Mouse (Mus musculus) left cerebral cortex, adult 6 months (tissue): Measurements from ENCODE around the gene Rimkla. TPM values are rescaled to one million over a fixed set of nuclear protein-coding genes. Genes with fewer than 3 reads are reported as not detected.

Experiments used
- long read RNA-seq, 2 experiments: library from polyadenylated mRNA; unstranded; transcript quantifications; one replicate each; pipeline ENCODE4 v2.0.0; 2019 to 2020
- polyA plus RNA-seq: library from polyadenylated mRNA; unstranded; fragments of <200 nt; fragmentation: Nextera tagmentation; gene quantifications from 2 replicates; pipeline ENCODE4 v1.2.3, GENCODE M21; 2021

Rimkla gene
- polyA plus RNA-seq: 4.6 and 5.7 TPM in 2 replicates
- long read RNA-seq, experiment 1, full-length matches to known transcripts: 14 of 23 reads
- long read RNA-seq, experiment 1, partial matches to known transcripts: 0 of 23 reads
- long read RNA-seq, experiment 1, other reads (novel, unspliced or antisense): 9 of 23 reads
- long read RNA-seq, experiment 2, full-length matches to known transcripts: 3 of 10 reads
- long read RNA-seq, experiment 2, partial matches to known transcripts: 7 of 10 reads
- long read RNA-seq, experiment 2, other reads (novel, unspliced or antisense): 0 of 10 reads

DNA sequence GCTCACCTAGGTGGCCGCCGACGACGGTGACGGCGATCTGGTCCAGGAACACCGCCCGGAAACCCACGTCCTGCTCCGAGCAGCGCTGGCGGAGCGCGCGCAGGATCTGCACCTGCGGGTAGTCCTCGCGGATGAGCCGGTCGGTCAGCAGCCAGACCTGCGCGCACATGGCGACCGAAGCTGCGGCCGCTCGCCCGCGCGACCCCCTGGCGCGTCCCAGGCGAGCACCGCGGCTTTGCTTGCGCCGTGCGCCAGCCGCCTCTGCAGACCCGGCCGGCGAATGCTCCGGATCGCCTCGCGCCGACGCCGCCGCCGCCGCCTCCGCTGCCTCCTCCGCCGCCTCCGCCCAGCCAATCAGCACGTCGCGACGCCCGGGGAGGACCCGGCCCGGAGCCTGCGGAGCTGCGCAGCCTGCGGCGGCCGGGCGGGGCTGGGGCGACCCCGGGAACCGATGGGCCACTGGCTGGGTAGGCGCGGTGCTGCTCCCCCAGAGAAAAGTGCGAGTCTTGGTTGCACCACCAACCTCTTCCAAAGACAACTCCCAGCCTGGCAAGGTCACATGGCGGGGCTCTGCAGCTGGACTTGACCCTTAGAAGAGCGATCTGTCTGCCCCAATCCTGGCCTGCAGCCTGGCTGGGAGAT lies at the start of gene Rimkla:
Gene Rimkla, minus strand, starts transcription at position 338 of the 642 bp plus-strand sequence.

DNA sequence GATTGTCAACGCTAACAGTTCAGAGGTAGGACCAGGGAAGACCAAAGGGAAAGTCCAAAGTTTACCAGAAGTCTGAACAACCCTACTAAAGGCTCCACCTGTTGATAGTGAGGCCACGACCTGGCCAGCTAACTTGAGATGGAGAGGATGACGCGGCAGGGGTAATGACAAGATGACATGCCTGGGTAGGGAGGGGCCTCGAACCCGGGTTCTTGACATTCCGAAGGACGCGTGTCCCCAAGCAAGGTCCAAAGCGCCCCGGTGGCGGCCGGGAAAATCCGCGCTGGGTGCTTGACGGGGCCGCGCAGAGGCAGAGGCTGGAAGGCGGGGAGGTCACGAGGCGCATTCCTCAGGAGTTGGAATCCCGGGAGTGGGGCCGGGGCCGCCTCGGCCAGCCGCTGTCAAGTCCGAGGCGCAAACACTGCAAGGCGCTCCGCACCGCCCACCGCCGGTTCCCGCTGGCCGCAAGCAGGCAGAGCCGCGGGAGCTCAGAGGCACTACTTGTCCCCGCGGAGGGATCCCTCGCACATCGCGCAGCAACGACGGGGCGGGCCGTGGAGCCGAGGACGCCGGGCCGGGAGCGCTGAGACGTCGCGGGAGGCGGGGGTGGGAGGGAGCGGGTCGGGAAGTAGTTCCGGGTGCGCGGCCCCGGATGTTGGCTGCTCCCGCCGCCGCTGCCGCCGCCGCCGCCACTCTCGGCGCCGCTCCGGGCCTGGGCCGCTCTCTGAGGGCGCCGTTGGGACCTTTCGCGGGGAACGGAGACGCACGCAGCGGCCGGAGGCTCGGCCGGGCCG lies 46.8 kb upstream of the Rimkla start, which contains the start of gene Frg2f1:
Gene Frg2f1, minus strand, starts transcription at position 499 of the 794 bp plus-strand sequence.

DNA sequence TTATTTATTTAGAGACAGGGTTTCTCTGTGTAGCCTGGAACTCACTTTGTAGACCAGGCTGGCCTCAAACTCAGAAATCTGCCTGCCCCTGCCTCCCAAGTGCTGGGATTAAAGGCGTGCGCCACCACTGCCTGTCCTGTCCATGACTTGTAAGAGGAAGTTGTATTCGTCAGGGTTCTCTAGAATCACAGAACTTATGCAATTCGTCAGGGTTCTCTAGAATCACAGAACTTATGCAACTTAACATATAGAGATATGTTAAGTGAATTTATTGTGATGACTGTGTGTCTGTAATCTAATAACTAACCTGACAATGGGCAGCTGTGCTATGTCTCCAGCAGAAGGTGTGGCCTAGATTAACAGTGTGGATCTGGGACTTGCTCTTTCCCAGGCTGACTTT lies 44.2 kb upstream of the Rimkla start, which contains the start of gene Foxj3:
Gene Foxj3, plus strand, starts transcription at position 390 of the 400 bp plus-strand sequence.

DNA sequence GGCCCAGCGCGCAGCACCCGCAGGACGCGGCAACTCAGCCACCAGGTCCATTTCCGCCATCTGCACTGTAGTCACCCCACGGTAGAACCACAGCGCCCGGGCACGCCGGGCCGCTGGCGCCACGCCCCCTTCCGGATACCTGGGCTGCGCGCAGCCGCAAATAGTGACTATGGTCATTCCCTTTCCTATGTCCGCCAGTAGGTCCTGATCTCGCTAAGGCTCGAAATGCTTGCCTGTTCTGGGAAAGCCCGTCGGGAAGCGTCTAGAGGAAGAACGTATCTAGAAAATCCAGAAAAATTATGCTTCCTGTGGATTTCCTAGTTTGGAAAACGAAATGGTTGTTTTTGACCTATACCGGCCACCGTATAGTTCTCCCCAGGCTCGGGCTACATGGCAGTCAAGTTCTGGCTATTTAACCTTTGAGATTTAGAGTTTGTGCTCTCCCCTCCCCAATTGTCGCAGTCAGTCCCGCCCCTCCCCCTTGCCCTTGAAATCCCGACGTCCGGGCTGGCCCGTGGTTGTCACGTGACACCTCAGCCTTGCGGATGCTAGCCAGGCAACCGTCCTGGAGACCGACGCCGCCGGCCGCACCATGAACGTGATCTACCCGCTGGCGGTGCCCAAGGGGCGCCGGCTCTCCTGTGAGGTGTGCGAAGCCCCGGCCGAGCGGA lies 70.0 kb downstream of the Rimkla start, which contains the start of the genes Ppcs and Zmynd12:
Gene Ppcs, minus strand, starts transcription at position 127 of the 671 bp plus-strand sequence.
Gene Zmynd12, plus strand, starts transcription at position 521 of the 671 bp plus-strand sequence.

Other genes starting within 250 kb of the Rimkla start
- gene Cldn19, start 237.2 kb downstream of the Rimkla start, polyA plus RNA-seq: 0.29 TPM in 2 replicates
- gene Ybx1, start 198.0 kb downstream of the Rimkla start, polyA plus RNA-seq: 35.2 and 201 TPM in 2 replicates
- 32.2 and 40.0 TPM in 2 replicates for gene Ppih, start 172.1 kb downstream of the Rimkla start, polyA plus RNA-seq
- 9.3 and 9.8 TPM in 2 replicates for gene Ccdc30, start 77.1 kb downstream of the Rimkla start, polyA plus RNA-seq
- 13.6 and 18.8 TPM in 2 replicates for gene Ppcs, start 70.2 kb downstream of the Rimkla start, polyA plus RNA-seq
- 0.50 TPM in 1 of 2 replicates, not detected in the other for gene Zmynd12, start 69.8 kb downstream of the Rimkla start, polyA plus RNA-seq
- 20.8 and 43.3 TPM in 2 replicates for gene Foxj3, start 44.4 kb upstream of the Rimkla start, polyA plus RNA-seq
- 6.5 and 7.1 TPM in 2 replicates for gene Frg2f1, start 46.9 kb upstream of the Rimkla start, polyA plus RNA-seq
- not detected in 2 replicates for gene Guca2a, start 145.1 kb upstream of the Rimkla start, polyA plus RNA-seq
- gene Guca2b, start 166.3 kb upstream of the Rimkla start, polyA plus RNA-seq: not detected in 2 replicates
- gene Hivep3, start 241.2 kb upstream of the Rimkla start, polyA plus RNA-seq: 23.0 and 38.3 TPM in 2 replicates